Mouse (Mus musculus): ENCODE data around the gene Cytip. TPM values are rescaled to one million over a fixed set of nuclear protein-coding genes. Genes with fewer than 3 reads are reported as not detected.

Gene Cytip
- total and polyA plus RNA-seq, 2 experiments from 2014 or later: 0.49 TPM; not detected in 1

DNA sequence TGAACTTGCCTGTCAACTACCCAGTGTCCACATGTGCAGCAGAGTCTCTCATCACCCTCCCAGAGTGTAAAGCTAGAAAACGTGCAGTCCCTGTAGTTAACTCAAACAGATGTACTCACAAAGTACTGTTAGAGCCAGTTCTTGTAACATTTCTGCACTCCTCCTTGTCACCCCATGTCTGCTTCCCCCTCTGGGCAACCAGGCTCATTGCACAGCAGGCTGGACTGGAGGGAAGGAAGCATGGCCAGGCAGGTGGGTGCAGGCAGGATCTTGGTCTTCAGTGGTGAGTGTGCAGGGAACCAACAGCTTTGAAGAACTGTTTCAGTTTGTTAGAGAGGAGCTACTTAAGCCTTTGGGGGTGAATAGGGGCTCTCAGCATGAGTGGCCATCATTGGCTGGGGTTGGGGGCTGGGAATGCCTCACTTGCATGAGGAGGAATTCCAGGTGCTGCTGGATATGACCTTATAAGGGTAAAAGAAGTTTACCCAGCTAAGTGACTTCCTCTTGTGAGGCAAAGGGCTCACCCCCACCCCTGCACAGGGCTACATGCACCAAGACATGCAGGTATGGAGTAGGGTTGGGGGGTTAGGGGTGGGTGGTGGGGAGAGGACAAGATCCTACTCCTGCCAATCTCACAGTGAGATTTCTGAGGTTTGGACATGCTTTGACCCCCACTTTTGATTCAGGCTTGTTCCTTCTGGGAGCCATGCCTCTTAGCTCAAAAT lies 31.7 kb downstream of the Cytip start:
- Histone ChIP-seq H3K4me1 (ENCODE audit: insufficient read depth, low read length) (no peaks in the 10 kb centered on the region), H3K27me3 (ENCODE audit: insufficient read depth, low read length) (no peaks in the 10 kb centered on the region), H3K9me3 (ENCODE audit: low read length) (no peaks in the 10 kb centered on the region), H3K9ac (replicated peaks; ENCODE audit: low read length) (no peak overlapping the region), H3K4me3 (ENCODE audit: low read length) (no peak overlapping the region), H3K27ac (no peak overlapping the region), H3K36me3 (ENCODE audit: insufficient read depth, low read length) (no peaks in the 10 kb centered on the region), H3K4me2 (ENCODE audit: low read depth, low read length) (no peak overlapping the region)
- WGBS: 63% methylated on average over 1 of the region's 1 CpGs
- DNase-seq (ENCODE audit: low spot score): no peak
- ATAC-seq: no peak
- no peak for TF ChIP-seq CTCF (IDR thresholded peaks at IDR 0.05; ENCODE audit: low read depth)

DNA sequence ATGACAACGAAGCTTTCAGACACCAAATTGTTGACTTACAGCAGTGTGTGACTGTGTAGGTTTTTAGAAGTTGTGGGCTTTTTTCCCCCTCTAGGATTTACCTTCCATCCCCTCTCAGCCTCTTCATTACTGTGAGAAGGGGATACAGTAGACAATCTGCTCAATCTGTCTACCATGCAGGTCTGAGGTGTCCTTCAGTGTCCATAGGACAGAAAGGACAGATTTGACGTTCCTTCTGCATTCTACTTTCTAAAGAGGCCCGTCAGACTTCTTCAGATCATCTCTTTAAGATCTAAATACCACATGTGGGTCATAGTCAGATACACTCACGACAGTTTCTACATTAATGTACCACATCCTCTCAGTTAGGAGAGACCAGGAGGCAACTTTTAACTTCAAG lies 33.5 kb downstream of the Cytip start:
- no peak for TF ChIP-seq CTCF (IDR thresholded peaks at IDR 0.05; ENCODE audit: low read depth)
- H3K4me3 ChIP-seq (ENCODE audit: low read length): no peak overlapping the region
- H3K36me3 ChIP-seq (ENCODE audit: insufficient read depth, low read length): no peaks in the 10 kb centered on the region
- H3K4me1 ChIP-seq (ENCODE audit: insufficient read depth, low read length): no peaks in the 10 kb centered on the region
- 86% methylated on average over 4 of the region's 4 CpGs for WGBS
- no peaks in the 10 kb centered on the region for H3K27me3 ChIP-seq (ENCODE audit: insufficient read depth, low read length)
- no peak for DNase-seq (ENCODE audit: low spot score)
- H3K27ac ChIP-seq: no peak overlapping the region
- ATAC-seq: no peak
- H3K9ac ChIP-seq (replicated peaks; ENCODE audit: low read length): no peak overlapping the region
- no peak overlapping the region for H3K4me2 ChIP-seq (ENCODE audit: low read depth, low read length)
- no peaks in the 10 kb centered on the region for H3K9me3 ChIP-seq (ENCODE audit: low read length)

DNA sequence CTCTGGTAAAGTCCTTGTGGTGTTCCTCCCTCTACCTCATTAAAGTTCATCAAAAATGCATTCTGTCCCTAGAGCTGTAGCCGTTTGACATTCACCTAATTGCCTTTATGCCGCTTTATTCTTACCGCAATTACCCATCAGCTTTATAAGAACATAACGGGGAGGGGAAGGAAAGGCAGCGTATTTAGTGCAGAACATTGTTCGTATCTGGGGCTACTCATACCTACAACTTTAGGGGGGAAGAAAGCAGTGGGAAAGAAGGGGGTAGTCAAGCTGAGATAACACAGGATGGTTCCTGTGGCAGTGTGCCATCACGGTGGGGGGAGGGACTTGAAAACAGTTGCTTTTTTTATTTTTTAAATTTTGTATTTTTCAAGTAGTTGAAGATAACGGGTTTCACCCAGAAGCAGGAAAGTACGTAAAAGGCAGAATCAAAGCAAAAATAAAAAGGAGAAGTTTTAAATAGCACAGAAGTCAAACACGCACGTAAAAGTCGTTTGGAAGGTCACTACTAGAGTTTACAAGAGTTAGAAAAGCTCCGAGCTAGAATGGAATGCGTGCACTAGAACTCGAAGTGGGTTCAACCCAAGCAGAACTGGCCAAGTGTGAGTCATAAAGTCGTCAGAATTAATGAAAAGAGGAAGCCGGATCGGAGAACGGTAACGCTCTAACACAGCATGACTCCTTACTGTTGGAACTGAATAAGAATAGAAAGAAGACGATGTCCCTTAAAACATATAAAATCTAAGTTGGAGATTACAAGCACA lies 34.6 kb downstream of the Cytip start:
- Histone ChIP-seq H3K27ac (no peak overlapping the region), H3K4me2 (ENCODE audit: low read depth, low read length) (no peak overlapping the region), H3K4me1 (ENCODE audit: insufficient read depth, low read length) (no peaks in the 10 kb centered on the region), H3K36me3 (ENCODE audit: insufficient read depth, low read length) (no peaks in the 10 kb centered on the region), H3K9me3 (ENCODE audit: low read length) (no peaks in the 10 kb centered on the region), H3K27me3 (ENCODE audit: insufficient read depth, low read length) (no peaks in the 10 kb centered on the region), H3K4me3 (ENCODE audit: low read length) (no peak overlapping the region), H3K9ac (replicated peaks; ENCODE audit: low read length) (no peak overlapping the region)
- no peak for DNase-seq (ENCODE audit: low spot score)
- no peak for TF ChIP-seq CTCF (IDR thresholded peaks at IDR 0.05; ENCODE audit: low read depth)
- WGBS: 73% methylated on average over 21 of the region's 21 CpGs
- no peak for ATAC-seq

DNA sequence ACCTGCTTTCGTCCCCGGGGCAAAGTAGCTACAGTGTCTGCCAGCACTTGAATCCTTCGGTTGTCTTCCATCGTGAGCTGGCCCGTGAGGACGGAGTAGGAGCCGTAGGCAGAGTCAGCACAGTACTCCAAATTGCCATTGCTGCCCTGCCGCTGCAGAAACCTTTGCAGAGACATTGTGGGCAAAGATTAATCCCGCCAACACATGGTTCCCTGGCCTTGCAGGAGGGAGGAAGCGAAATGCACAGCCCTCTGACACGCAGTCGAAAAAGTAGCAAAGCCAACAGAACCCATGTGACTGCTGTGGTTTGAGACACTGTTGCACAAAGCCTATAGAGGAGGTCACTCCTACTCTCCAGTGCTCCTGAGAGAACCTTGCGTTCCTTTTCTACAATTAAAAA lies 35.5 kb downstream of the Cytip start:
- Histone ChIP-seq H3K27ac (no peak overlapping the region), H3K4me2 (ENCODE audit: low read depth, low read length) (no peak overlapping the region), H3K9ac (replicated peaks; ENCODE audit: low read length) (no peak overlapping the region), H3K36me3 (ENCODE audit: insufficient read depth, low read length) (no peaks in the 10 kb centered on the region), H3K4me3 (ENCODE audit: low read length) (no peak overlapping the region), H3K4me1 (ENCODE audit: insufficient read depth, low read length) (no peaks in the 10 kb centered on the region), H3K27me3 (ENCODE audit: insufficient read depth, low read length) (no peaks in the 10 kb centered on the region), H3K9me3 (ENCODE audit: low read length) (no peaks in the 10 kb centered on the region)
- DNase-seq (ENCODE audit: low spot score) (no peak), ATAC-seq (no peak)
- WGBS: 91% methylated on average over 13 of the region's 13 CpGs
- TF ChIP-seq CTCF (IDR thresholded peaks at IDR 0.05; ENCODE audit: low read depth): no peak

DNA sequence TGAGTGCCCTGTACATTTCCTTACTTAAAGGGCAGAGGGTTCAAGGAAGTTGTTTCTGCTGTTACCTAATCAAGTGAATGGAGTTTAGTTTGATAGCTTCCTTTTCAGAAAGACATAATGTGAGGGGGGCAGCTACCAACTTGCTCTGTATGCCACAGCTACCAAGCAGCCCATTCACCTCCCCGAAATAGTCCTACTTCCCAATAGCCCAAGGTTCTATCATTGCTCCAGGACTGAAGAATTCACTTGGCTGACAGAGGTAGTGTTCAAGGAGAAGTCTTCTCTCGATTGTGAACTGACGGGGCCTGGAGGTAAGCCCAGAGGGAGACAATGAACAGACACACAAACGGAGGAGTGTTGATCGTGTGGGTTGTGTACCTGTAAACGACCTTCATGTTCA lies 36.2 kb downstream of the Cytip start:
- 89% methylated on average over 6 of the region's 6 CpGs for WGBS
- no peak overlapping the region for H3K27ac ChIP-seq
- TF ChIP-seq CTCF (IDR thresholded peaks at IDR 0.05; ENCODE audit: low read depth): no peak
- H3K4me2 ChIP-seq (ENCODE audit: low read depth, low read length): no peak overlapping the region
- DNase-seq (ENCODE audit: low spot score) (no peak), ATAC-seq (no peak)
- H3K36me3 ChIP-seq (ENCODE audit: insufficient read depth, low read length): no peaks in the 10 kb centered on the region
- H3K9ac ChIP-seq (replicated peaks; ENCODE audit: low read length): no peak overlapping the region
- H3K4me1 ChIP-seq (ENCODE audit: insufficient read depth, low read length): no peaks in the 10 kb centered on the region
- H3K4me3 ChIP-seq (ENCODE audit: low read length): no peak overlapping the region
- H3K9me3 ChIP-seq (ENCODE audit: low read length): no peaks in the 10 kb centered on the region
- H3K27me3 ChIP-seq (ENCODE audit: insufficient read depth, low read length): no peaks in the 10 kb centered on the region

DNA sequence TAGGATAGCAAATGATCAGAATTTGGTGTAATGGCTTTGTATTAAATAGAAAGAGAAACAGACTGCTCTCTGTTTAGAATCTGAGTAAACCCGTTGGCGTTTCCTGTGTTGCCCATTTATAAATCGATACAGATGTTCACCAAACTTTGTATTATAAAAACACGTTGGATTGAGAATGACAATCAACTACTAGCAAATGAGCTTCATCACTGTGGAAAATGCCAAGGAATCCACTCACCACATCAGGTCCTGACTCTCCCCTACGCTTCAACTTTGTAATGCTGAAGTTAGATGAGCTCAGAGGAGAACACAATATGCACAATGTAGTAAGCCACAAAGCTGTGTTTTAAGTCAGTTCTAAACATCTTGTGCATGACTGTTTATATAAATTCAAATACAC lies 36.8 kb downstream of the Cytip start:
- H3K27ac ChIP-seq: no peak overlapping the region
- H3K9me3 ChIP-seq (ENCODE audit: low read length): no peaks in the 10 kb centered on the region
- WGBS: 93% methylated on average over 5 of the region's 5 CpGs
- H3K4me1 ChIP-seq (ENCODE audit: insufficient read depth, low read length): no peaks in the 10 kb centered on the region
- H3K4me2 ChIP-seq (ENCODE audit: low read depth, low read length): no peak overlapping the region
- no peak overlapping the region for H3K9ac ChIP-seq (replicated peaks; ENCODE audit: low read length)
- no peak for TF ChIP-seq CTCF (IDR thresholded peaks at IDR 0.05; ENCODE audit: low read depth)
- no peak for DNase-seq (ENCODE audit: low spot score)
- H3K27me3 ChIP-seq (ENCODE audit: insufficient read depth, low read length): no peaks in the 10 kb centered on the region
- no peak for ATAC-seq
- H3K36me3 ChIP-seq (ENCODE audit: insufficient read depth, low read length): no peaks in the 10 kb centered on the region
- H3K4me3 ChIP-seq (ENCODE audit: low read length): no peak overlapping the region

DNA sequence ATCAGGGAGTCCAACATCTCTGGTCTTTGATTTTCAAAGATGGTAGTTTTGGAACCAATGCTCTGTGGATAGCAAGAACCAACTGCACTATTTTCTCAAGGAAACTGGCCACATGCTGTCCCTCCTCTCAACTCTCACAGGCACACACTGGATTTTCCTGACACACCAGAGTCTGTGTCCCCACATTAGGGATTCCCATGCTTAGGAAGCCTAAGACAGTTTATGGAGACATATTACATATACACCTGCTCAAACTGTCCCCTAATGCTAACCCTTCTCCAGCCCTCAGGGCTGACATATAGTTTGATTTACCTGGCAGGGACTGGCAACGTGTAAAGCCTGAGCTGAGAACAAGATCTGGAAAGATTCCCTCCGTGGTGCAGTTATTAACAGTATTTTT lies 37.2 kb downstream of the Cytip start:
- DNase-seq (ENCODE audit: low spot score) (no peak), ATAC-seq (no peak)
- no peak overlapping the region for H3K4me2 ChIP-seq (ENCODE audit: low read depth, low read length)
- WGBS: 90% methylated on average over 2 of the region's 2 CpGs
- no peaks in the 10 kb centered on the region for H3K27me3 ChIP-seq (ENCODE audit: insufficient read depth, low read length)
- no peak for TF ChIP-seq CTCF (IDR thresholded peaks at IDR 0.05; ENCODE audit: low read depth)
- no peaks in the 10 kb centered on the region for H3K9me3 ChIP-seq (ENCODE audit: low read length)
- no peak overlapping the region for H3K4me3 ChIP-seq (ENCODE audit: low read length)
- H3K27ac ChIP-seq: no peak overlapping the region
- no peak overlapping the region for H3K9ac ChIP-seq (replicated peaks; ENCODE audit: low read length)
- H3K4me1 ChIP-seq (ENCODE audit: insufficient read depth, low read length): no peaks in the 10 kb centered on the region
- H3K36me3 ChIP-seq (ENCODE audit: insufficient read depth, low read length): no peaks in the 10 kb centered on the region

Data from hindbrain, postnatal 0 days (tissue).